Mouse (Mus musculus) layer of hippocampus, adult 2 months (tissue): ENCODE measurements at regions not wholly inside any gene's neighbourhood (a gene's known extent, or its start where the extent isn't known, plus 50 kb on each side); places are given as distances from the start of the nearest gene placed in this dataset.

Experiments
- DNase-seq, 2 experiments: peaks; one replicate each; pipeline ENCODE4 v3.0.0; 2022; ENCODE audit warnings: low spot score in 2 of 2
- H3K27ac ChIP-seq: fragments of 200-600 bp; 2 replicates; pipeline ENCODE4 v1.8.1; 2022
- H3K4me3 ChIP-seq: fragments of 200-600 bp; 2 replicates; pipeline ENCODE4 v1.8.1; 2022; ENCODE audit warnings: mild to moderate bottlenecking
- CTCF ChIP-seq: fragments of 200-600 bp; conservative IDR thresholded peaks from 2 replicates; pipeline ENCODE4 v1.8.1; 2022; ENCODE audit warnings: antibody characterized with exemption, mild to moderate bottlenecking, moderate library complexity

GRCm38 (mm10) chr5:47390735-47391134 lies 592.2 kb upstream of the Slit2 start:
- no peak overlapping the region for H3K4me3 ChIP-seq
- H3K27ac ChIP-seq, result no peak overlapping the region
- TF ChIP-seq CTCF, result no peak
- no peak for DNase-seq

DNA sequence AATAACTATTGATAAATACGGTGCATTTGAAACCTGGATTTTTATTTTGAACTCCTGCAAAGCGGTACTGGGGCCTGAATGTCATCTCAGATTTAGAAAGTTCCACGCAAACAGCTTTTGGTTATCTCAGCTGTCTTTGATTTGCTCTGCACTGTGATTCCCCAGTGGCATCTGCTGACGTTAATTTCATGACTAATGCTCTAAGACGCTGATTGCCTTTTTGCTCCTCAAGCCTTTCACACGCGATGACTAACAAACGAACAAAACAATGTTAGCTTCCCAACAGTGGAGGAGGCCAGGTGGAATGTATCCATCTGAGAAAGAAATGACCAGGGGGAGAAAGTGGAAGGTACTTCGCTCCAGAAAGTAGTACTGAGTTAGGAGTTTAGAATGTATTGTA lies 586.1 kb upstream of the Slit2 start:
- no peak for TF ChIP-seq CTCF
- Histone ChIP-seq H3K27ac (no peak overlapping the region), H3K4me3 (no peak overlapping the region)
- DNase-seq, result no peak

GRCm38 (mm10) chr5:47421916-47422315 lies 561.0 kb upstream of the Slit2 start:
- no peak for TF ChIP-seq CTCF
- Histone ChIP-seq H3K4me3 (no peak overlapping the region), H3K27ac (no peak overlapping the region)
- no peak for DNase-seq

- Histone ChIP-seq H3K27ac (no peak overlapping the region), H3K4me3 (no peak overlapping the region)
- no peak for DNase-seq
- no peak for TF ChIP-seq CTCF
These were observed 556.9 kb upstream of the Slit2 start for GRCm38 (mm10) chr5:47426040-47426439.

DNA sequence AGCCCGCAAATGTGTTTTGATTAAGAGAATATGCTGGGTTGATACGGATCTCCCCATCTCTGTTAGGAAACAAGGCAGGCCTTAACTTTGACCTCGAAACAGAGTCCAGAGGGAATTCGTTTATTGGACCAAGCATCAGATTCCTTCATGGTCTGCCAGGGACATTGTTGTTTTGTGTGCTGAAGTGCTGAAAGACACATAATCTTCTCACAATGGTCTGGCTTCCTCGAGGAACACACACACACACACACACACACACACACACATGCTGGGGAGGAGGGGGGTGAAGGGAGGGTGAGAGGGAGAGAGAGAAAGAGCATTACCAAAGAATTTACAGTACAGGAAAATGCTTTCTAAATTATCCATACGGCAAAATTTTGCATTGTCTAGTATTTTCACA lies 556.5 kb upstream of the Slit2 start:
- no peak for TF ChIP-seq CTCF
- DNase-seq, result no peak

DNA sequence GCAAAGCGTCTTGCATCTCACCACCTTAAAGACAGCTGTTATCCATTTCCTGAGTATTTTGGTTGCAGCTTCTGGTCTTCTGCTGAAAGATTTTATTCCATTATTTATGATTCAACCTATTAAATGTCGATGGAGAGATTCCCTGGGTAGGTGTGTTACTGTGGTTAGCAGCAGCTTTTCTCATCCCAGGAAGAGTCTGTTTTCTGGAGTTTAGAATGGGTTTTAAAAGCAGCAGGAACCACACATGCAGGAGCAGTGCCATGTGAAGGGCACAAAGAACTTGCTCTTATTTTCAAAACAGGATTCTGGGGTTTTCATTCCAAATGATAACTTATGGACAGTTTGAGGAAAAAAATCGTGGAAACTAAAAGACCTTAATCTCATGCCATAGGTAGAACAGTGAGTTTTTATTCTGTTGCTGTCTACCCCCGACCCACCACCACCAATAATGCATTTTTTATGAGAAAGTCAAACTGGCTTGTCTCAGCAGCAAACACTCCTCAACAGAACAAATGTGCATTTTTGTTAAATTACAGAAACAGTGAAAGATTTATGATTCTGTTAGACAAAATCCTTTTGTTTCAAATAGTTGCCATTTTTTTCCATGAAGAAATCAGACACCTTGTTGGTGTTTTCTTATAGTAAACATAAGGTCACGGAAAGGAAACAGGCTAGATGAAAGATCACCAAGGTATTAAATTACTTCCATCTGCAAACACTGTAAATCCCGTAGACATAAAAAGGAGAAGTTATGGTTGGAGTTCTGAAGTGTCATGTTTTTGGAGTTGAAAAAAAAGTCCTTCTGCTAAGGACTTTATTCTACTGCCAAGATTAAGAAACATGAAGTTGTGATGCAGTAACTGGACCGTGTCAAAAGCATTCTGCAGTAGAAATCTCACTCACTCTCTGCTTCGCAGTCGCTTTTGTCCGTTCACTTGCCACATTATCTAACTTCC lies 553.4 kb upstream of the Slit2 start:
- TF ChIP-seq CTCF, result no peak
- Histone ChIP-seq H3K4me3 (no peak overlapping the region), H3K27ac (no peak overlapping the region)
- no peak for DNase-seq

More for the DNA sequence above, 556.5 kb upstream of the Slit2 start:
- Histone ChIP-seq H3K4me3 (no peak overlapping the region), H3K27ac (no peak overlapping the region)

GRCm38 (mm10) chr5:47431599-47432328 lies 551.2 kb upstream of the Slit2 start:
- H3K4me3 ChIP-seq, result no peak overlapping the region
- H3K27ac ChIP-seq, result no peak overlapping the region
- DNase-seq, result no peak
- no peak for TF ChIP-seq CTCF

- no peak for TF ChIP-seq CTCF
- no peak overlapping the region for H3K4me3 ChIP-seq
- H3K27ac ChIP-seq, result no peak overlapping the region
- DNase-seq, result no peak
These were observed 546.5 kb upstream of the Slit2 start for GRCm38 (mm10) chr5:47436455-47436854.

DNA sequence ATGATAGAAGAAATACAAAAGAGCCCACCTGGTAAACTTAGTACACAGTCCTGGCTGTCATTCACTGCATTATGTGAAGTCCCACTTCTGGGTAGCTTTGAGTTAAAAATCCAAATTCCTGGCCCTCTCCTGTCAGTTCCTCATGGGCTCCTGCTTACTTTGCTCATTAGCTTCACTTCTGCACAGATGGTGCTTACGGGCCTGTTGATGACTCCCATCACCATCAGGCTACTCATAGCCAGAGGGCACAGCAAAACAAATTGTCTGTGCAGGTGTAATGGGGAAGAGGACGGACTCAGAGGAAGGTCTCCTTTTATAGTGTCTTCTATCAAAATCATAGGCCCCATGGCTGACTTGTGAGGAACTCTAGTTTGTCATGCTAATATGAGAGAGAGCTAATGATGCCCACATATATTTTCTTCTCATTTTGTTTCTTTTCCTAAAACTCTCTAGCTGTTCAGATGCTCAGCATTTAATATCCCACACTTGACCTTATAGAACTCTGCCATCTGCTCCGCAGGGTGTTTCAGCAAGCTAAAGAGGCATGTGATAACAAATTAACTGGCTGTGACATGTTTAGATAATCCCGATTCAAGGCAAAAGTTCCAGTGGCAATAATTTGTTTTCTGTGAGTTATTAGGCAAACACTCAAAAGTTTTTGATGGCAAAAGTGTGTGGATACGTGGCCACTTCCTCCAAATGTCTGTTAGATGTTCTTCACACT lies 536.5 kb upstream of the Slit2 start:
- H3K4me3 ChIP-seq, result no peak overlapping the region
- no peak for DNase-seq
- no peak overlapping the region for H3K27ac ChIP-seq
- TF ChIP-seq CTCF, result no peak

GRCm38 (mm10) chr5:47464848-47465247 lies 518.1 kb upstream of the Slit2 start:
- no peak for DNase-seq
- Histone ChIP-seq H3K27ac (no peak overlapping the region), H3K4me3 (no peak overlapping the region)
- TF ChIP-seq CTCF, result no peak

DNA sequence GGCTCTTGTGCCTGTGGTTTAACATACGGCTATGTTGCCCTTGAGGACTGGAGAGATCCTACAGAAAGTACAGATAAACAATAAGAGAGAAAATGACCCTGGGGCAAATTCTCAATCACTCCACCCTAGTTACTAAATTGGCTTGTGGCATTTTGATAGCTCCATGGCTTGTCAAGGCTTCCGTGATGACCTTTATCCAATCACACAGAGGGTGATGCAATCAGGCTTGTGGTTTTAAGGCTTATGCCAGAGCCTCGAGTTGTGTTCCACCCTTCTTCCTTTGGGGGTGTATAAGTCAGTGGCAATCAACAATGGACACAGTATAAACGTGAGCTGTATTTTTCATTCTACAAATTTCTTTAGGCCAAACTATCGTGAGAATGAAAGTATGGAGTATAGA lies 513.5 kb upstream of the Slit2 start:
- no peak for TF ChIP-seq CTCF
- Histone ChIP-seq H3K4me3 (no peak overlapping the region), H3K27ac (no peak overlapping the region)
- no peak for DNase-seq

- Histone ChIP-seq H3K27ac (no peak overlapping the region), H3K4me3 (no peak overlapping the region)
- no peak for TF ChIP-seq CTCF
- DNase-seq, result no peak
These were observed 510.7 kb upstream of the Slit2 start for GRCm38 (mm10) chr5:47472027-47472825.
